Mouse (Mus musculus) erythroblast, embryonic 14.5 days (primary cell): ENCODE measurements around the gene Tmem191c.

Experiments
- GATA1 ChIP-seq: IDR thresholded peaks from 2 replicates; pipeline ENCODE4 v1.6.1; 2012; ENCODE audit warnings: low read length, inconsistent platforms, mixed read lengths
- TAL1 ChIP-seq: IDR thresholded peaks from 3 replicates; pipeline ENCODE4 v1.6.1; 2012; ENCODE audit warnings: low read length, inconsistent platforms, mixed read lengths

DNA sequence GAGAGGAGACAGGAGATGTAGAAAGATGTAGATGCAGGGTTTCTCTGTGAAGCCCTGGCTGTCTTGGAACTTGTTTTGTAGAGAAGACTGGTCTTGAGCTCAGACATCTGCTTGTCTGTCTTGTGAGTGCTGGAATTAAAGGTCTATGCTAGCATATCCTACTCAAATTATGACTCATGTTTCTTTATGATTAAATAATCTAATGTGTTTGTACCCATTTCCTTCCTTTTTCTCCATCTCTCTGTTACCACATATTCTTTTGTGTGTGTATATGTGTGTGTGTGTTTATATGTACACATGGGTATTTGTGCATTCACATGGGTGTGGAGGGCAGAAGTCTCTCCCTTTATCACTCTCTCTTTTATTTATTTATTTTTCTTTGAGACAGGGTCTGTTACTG, 49.4 kb upstream of the Tmem191c start:
- no peak for TF ChIP-seq GATA1
- TF ChIP-seq TAL1, result no peak
